ENCODE assay signal across 10 mouse cellular contexts in genomic region chr9:102403086-102404021, GRCm38 (mm10). TPM values are rescaled to one million over a fixed set of nuclear protein-coding genes. Genes with fewer than 3 reads are reported as not detected.
DNase-seq lines count a peak whose midpoint lies in the region; ATAC-seq and TF ChIP-seq lines count a peak whose summit lies in the region.
"Had no signal": no experiment of that assay in that cellular context is flagged by ENCODE, and none has a peak within 500 bp of the region (broad histone marks: within the 10 kb centered on the region; RNA-seq: fewer than 3 reads in every experiment).

No protein-coding gene starts in this region.

- no peaks in the 10 kb centered on the region for H3K9me3 ChIP-seq in heart, embryonic 12.5 days (replicated peaks)
- H3K9me3 ChIP-seq in hindbrain, postnatal 0 days (ENCODE audit: low read length): no peaks in the 10 kb centered on the region
- H3K9me3 ChIP-seq in midbrain, embryonic 10.5 days (replicated peaks): no peaks in the 10 kb centered on the region
- H3K9me3 ChIP-seq in stomach, embryonic 14.5 days (ENCODE audit: control insufficient read depth, low read depth, low read length): no peaks in the 10 kb centered on the region

- peak; percentile 82 for TF ChIP-seq CTCF in hindbrain, postnatal 0 days (IDR thresholded peaks at IDR 0.05; ENCODE audit: low read depth)
- peak; percentile 84 for TF ChIP-seq CTCF in left cerebral cortex, adult 2 months (IDR thresholded peaks at IDR 0.05)

- 24% methylated on average over 18 of the region's 18 CpGs for WGBS in heart, embryonic 12.5 days
- WGBS in hindbrain, postnatal 0 days: 19% methylated on average over 18 of the region's 18 CpGs
- WGBS in midbrain, embryonic 10.5 days: 34% methylated on average over 18 of the region's 18 CpGs
- 25% methylated on average over 18 of the region's 18 CpGs for WGBS in stomach, embryonic 14.5 days

- H3K27ac ChIP-seq in heart, embryonic 12.5 days (ENCODE audit: poor library complexity, severe bottlenecking): no peak overlapping the region
- H3K27ac ChIP-seq in hindbrain, postnatal 0 days: no peak overlapping the region
- H3K27ac ChIP-seq in left cerebral cortex, adult 2 months: no peak overlapping the region
- H3K27ac ChIP-seq in midbrain, embryonic 10.5 days (replicated peaks): 0 out of 2 replicates have a peak overlapping the region, but pooled peaks have one; percentile 43
- H3K27ac ChIP-seq in stomach, embryonic 14.5 days (ENCODE audit: low read length): no peak overlapping the region
- H3K27ac ChIP-seq: macrophage had no signal

- no peak overlapping the region for H3K4me3 ChIP-seq in heart, embryonic 12.5 days
- H3K4me3 ChIP-seq in hindbrain, postnatal 0 days (ENCODE audit: low read length): no peak overlapping the region
- H3K4me3 ChIP-seq in left cerebral cortex, adult 2 months: no peak overlapping the region
- no peak overlapping the region for H3K4me3 ChIP-seq in midbrain, embryonic 10.5 days
- H3K4me3 ChIP-seq in stomach, embryonic 14.5 days (ENCODE audit: low read depth, low read length): no peak overlapping the region

- intact Hi-C loops in left cerebral cortex, adult 2 months (cut with DNase I): loop anchor here (1.0 kb wide), 1 partner anchor 142 kb away; no protein-coding TSS in a partner anchor

- DNase-seq in heart, adult 11 months: peak; percentile 95
- DNase-seq in cerebellum, postnatal 25 days: peak; percentile 76 to 82
- peak; percentile 47 to 62 for DNase-seq in frontal cortex, postnatal 36 days (ENCODE audit: low spot score in 2 of 2)
- DNase-seq in hindbrain, postnatal 0 days (ENCODE audit: low spot score): peak; percentile 78
- peak; percentile 55 to 65 for DNase-seq in left cerebral cortex, adult 2 months (ENCODE audit: extremely low spot score in 1 of 2, low spot score in 2 of 2)
- DNase-seq in midbrain, embryonic 10.5 days (ENCODE audit: low spot score): peak; percentile 63

- peaks cover 13% of the 10 kb centered on the region for H3K4me1 ChIP-seq in heart, embryonic 12.5 days (replicated peaks)
- H3K4me1 ChIP-seq in hindbrain, postnatal 0 days (ENCODE audit: insufficient read depth, low read length): peaks cover 4% of the 10 kb centered on the region; the same call in 1 of the 2 replicates
- peaks cover 11% of the 10 kb centered on the region for H3K4me1 ChIP-seq in midbrain, embryonic 10.5 days
- H3K4me1 ChIP-seq in stomach, embryonic 14.5 days (ENCODE audit: control insufficient read depth, insufficient read depth, low read length): no peaks in the 10 kb centered on the region

- no peak overlapping the region for H3K9ac ChIP-seq in heart, embryonic 12.5 days
- H3K9ac ChIP-seq in hindbrain, postnatal 0 days (replicated peaks; ENCODE audit: low read length): no peak overlapping the region
- no peak overlapping the region for H3K9ac ChIP-seq in stomach, embryonic 14.5 days (replicated peaks; ENCODE audit: low read depth, low read length)

- ATAC-seq in heart, embryonic 12.5 days (ENCODE audit: insufficient number of reproducible peaks, low FRiP score): no peak
- peak; percentile 78 for ATAC-seq in hindbrain, postnatal 0 days
- ATAC-seq in stomach, embryonic 14.5 days (ENCODE audit: insufficient number of reproducible peaks, insufficient read depth, low FRiP score, low read depth): peak; percentile 65; the same call in 1 of the 2 replicates

- H3K27me3 ChIP-seq in heart, embryonic 12.5 days (replicated peaks): peaks cover 36% of the 10 kb centered on the region
- no peaks in the 10 kb centered on the region for H3K27me3 ChIP-seq in hindbrain, postnatal 0 days (ENCODE audit: insufficient read depth, low read length)
- peaks cover 31% of the 10 kb centered on the region for H3K27me3 ChIP-seq in midbrain, embryonic 10.5 days (ENCODE audit: low read depth, poor library complexity, severe bottlenecking)
- no peaks in the 10 kb centered on the region for H3K27me3 ChIP-seq in stomach, embryonic 14.5 days (ENCODE audit: control insufficient read depth, insufficient read depth, low read length)
- H3K27me3 ChIP-seq: CH12.LX had no signal

- no peak overlapping the region for H3K4me2 ChIP-seq in heart, embryonic 12.5 days
- H3K4me2 ChIP-seq in hindbrain, postnatal 0 days (ENCODE audit: low read depth, low read length): peak overlapping the region; percentile 31; the same call in 1 of the 2 replicates
- no peak overlapping the region for H3K4me2 ChIP-seq in stomach, embryonic 14.5 days (replicated peaks; ENCODE audit: low read depth, low read length)

- H3K36me3 ChIP-seq in heart, embryonic 12.5 days: no peaks in the 10 kb centered on the region
- H3K36me3 ChIP-seq in hindbrain, postnatal 0 days (ENCODE audit: insufficient read depth, low read length): no peaks in the 10 kb centered on the region
- H3K36me3 ChIP-seq in midbrain, embryonic 10.5 days: no peaks in the 10 kb centered on the region
- H3K36me3 ChIP-seq in stomach, embryonic 14.5 days (ENCODE audit: control insufficient read depth, insufficient read depth, low read length): no peaks in the 10 kb centered on the region

RNA-seq across cellular contexts. Expression of gene Ephb1, which starts 48.9 kb away (rescaled TPM):
- 0.33 and 0.66 TPM in 2 replicates for polyA plus RNA-seq in heart, embryonic 12.5 days (2016; fragmentation: Nextera tagmentation; extraction: Ambion mirVana)
- 50.3 and 60.1 TPM in 2 replicates for total RNA-seq in hindbrain, postnatal 0 days (2014; rRNA removed)
- polyA plus RNA-seq in hindbrain, postnatal 0 days (2015; fragmentation: Nextera tagmentation; extraction: Ambion mirVana): 34.7 and 39.6 TPM in 2 replicates
- total RNA-seq in left cerebral cortex, adult 2 months (2021): 10 to 100 TPM; 23.4 to 26.7 TPM
- polyA plus RNA-seq in midbrain, embryonic 10.5 days (2016; fragmentation: Nextera tagmentation; extraction: Ambion mirVana): 9.5 and 14.7 TPM in 2 replicates
- 7.8 and 9.8 TPM in 2 replicates for polyA plus RNA-seq in stomach, embryonic 14.5 days (2014; fragmentation: Nextera tagmentation; extraction: Ambion mirVana)
- total RNA-seq: CH12.LX had no signal
- polyA plus RNA-seq: macrophage had no signal
